Mouse (Mus musculus) midbrain, embryonic 13.5 days (tissue): ENCODE measurements around the gene Thpo. TPM values are rescaled to one million over a fixed set of nuclear protein-coding genes. Genes with fewer than 3 reads are reported as not detected.
A peak's percentile ranks its signal among the peaks of the same experiment; 100 is the strongest.

Experiments used
- ATAC-seq: fragments of 200-750 bp; cut with Nextera tagmentation; 2 replicates; pipeline ENCODE4 v1.8.0; 2017; ENCODE audit warnings: mild to moderate bottlenecking, moderate TSS enrichment, moderate library complexity
- H3K27ac ChIP-seq: fragments of 300-500 bp; sonication (generic); 2 replicates; pipeline ENCODE4 v1.5.1; 2015; ENCODE audit warnings: inconsistent platforms, mild to moderate bottlenecking, moderate library complexity
- H3K27me3 ChIP-seq: fragments of 300-500 bp; sonication (generic); 2 replicates; pipeline ENCODE4 v1.6.1; 2015; ENCODE audit warnings: mild to moderate bottlenecking, inconsistent platforms
- H3K36me3 ChIP-seq: fragments of 300-500 bp; sonication (generic); 2 replicates; pipeline ENCODE4 v1.6.1; 2015; ENCODE audit warnings: mild to moderate bottlenecking, inconsistent platforms
- H3K4me1 ChIP-seq: fragments of 300-500 bp; sonication (generic); replicated peaks from 2 replicates; pipeline ENCODE4 v1.6.1; 2015; ENCODE audit warnings: inconsistent platforms
- H3K4me2 ChIP-seq: fragments of 300-500 bp; sonication (generic); replicated peaks from 2 replicates; pipeline ENCODE4 v1.6.1; 2015; ENCODE audit warnings: moderate library complexity, mild to moderate bottlenecking, inconsistent platforms
- H3K4me3 ChIP-seq: fragments of 300-500 bp; sonication (generic); replicated peaks from 2 replicates; pipeline ENCODE4 v1.5.1; 2015; ENCODE audit warnings: mild to moderate bottlenecking, inconsistent platforms
- H3K9ac ChIP-seq: fragments of 300-500 bp; sonication (generic); replicated peaks from 2 replicates; pipeline ENCODE4 v1.6.1; 2015; ENCODE audit warnings: mild to moderate bottlenecking, inconsistent platforms
- H3K9me3 ChIP-seq: fragments of 300-500 bp; sonication (generic); 2 replicates; pipeline ENCODE4 v1.6.1; 2016; ENCODE audit warnings: mild to moderate bottlenecking, inconsistent platforms
- WGBS: fragments of 180-500 bp; shearing (Covaris S2); methylation state at CpG from one replicate; pipeline ENCODE4 v1.1.7; 2015; 5-methylcytosine and 5-hydroxymethylcytosine counted together
- polyA plus RNA-seq: library from polyadenylated mRNA; unstranded; fragments of >200 nt; fragmentation: Nextera tagmentation; extraction: Ambion mirVana; gene quantifications from 2 replicates; pipeline ENCODE4 v1.2.1, GENCODE M21; 2015

Gene Thpo
- polyA plus RNA-seq, 1 experiment from 2014 or later: 1.4 TPM

DNA sequence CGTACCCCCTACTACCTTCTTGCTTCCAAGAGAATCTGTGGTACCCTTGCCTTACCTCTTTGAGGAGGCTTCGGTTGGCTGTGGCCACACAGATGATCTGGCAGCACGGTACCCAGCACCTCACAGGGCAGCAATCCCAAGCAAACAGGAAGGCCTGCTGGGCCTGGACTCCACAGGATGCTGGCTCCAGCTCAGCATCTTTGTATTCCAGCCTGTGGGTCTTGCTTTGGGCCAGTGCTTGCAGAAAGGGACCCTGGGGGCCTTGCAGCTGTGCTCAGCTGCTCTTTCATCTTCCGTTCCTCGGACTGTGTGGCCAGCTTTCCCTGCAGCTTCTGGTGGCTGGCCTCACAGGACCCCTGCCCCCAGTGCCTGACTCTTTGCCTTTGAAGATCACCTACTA is 34.3 kb downstream of the Thpo start:
- no peaks in the 10 kb centered on the region for H3K9me3 ChIP-seq
- WGBS: 32% methylated on average over 5 of the region's 5 CpGs

DNA sequence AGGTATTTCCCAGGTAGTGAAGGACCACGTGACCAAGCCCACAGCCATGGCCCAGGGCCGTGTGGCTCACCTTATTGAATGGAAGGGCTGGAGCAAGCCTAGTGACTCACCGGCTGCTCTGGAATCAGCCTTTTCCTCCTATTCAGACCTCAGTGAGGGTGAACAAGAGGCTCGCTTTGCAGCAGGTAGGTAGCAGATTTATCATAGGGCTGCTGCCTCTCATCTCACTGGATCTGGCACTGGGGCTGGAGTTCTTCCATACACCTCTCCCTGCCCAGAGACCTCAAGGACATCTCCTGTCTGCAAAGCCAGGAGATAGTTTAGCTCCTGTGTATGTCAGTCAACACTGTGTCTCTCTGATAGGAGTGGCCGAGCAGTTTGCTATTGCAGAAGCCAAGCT is 35.0 kb downstream of the Thpo start:
- Histone ChIP-seq H3K4me3 (no peak overlapping the region), H3K9ac (no peak overlapping the region), H3K4me1 (peaks cover 57% of the 10 kb centered on the region), H3K9me3 (no peaks in the 10 kb centered on the region), H3K4me2 (no peak overlapping the region), H3K27me3 (no peaks in the 10 kb centered on the region), H3K36me3 (peaks cover 47% of the 10 kb centered on the region), H3K27ac (no peak overlapping the region)
- no peak for ATAC-seq
- 84% methylated on average over 5 of the region's 5 CpGs for WGBS

More for the DNA sequence above, 34.3 kb downstream of the Thpo start:
- Histone ChIP-seq H3K4me3 (no peak overlapping the region), H3K36me3 (peaks cover 52% of the 10 kb centered on the region), H3K27me3 (no peaks in the 10 kb centered on the region), H3K27ac (peak overlapping the region; percentile 48), H3K9ac (no peak overlapping the region; the same call in 1 of the 2 replicates), H3K4me2 (no peak overlapping the region), H3K4me1 (peaks cover 50% of the 10 kb centered on the region)
- no peak for ATAC-seq

DNA sequence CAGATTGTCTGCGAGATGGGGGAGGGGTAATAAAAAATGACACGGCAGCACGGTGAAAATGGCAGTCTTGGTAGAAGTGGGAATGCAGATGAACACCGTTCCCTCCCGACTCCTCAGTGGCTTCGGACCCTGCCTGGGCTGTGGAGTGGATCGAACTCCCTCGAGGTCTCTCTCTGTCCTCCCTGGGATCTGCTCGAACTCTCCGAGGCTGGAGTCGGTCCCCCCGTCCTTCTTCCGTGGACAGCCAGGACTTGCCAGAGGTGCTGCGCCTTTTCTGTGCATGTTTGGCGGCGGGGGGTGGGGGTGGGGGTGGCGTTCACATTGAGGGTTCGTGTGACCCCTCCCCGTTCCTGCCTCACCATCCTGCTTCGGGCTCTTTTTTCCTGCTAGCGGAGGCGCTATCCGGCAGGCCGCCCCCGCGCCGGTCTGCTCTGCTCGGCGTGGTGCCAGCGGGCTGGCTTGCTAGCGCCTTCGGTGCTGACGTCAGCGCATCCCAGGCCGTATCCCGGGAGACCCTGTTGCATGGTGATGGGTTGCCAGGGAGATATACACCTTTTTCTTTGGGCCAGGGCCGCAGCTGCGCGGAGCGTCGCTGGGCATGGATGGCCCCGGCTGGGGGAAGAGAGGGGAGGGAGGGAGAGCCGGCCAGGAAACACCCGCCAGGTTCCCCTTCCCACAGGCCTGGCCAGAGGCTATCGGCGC is 38.5 kb downstream of the Thpo start:
- Histone ChIP-seq H3K4me3 (peak overlapping the region; percentile 47), H3K9me3 (no peaks in the 10 kb centered on the region), H3K4me1 (peaks cover 54% of the 10 kb centered on the region), H3K4me2 (peak overlapping the region; percentile 71), H3K36me3 (peaks cover 40% of the 10 kb centered on the region), H3K9ac (peak overlapping the region; percentile 77), H3K27ac (peak overlapping the region; percentile 83), H3K27me3 (no peaks in the 10 kb centered on the region)
- peak; percentile 86 for ATAC-seq
- WGBS: under 1% methylated on average over 46 of the region's 46 CpGs

DNA sequence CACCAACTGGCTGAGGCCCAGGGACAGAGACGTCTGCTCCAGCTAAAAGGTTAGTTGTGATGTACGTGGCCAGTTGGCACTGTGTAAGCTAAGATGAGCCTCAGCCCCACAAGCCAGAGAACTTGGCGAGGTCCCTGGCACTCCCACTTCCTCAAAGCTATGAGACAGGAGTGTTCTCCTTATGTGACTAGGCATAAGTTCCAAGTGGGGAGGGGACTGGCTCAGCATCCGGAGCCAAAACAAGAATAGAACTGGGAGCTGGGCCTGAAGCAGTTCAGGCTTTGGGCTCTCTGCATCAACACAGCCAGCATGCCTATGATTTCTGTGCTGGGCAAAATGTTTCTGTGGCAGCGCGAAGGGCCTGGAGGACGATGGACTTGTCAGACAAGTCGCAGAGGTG is 39.5 kb downstream of the Thpo start:
- Histone ChIP-seq H3K9ac (no peak overlapping the region), H3K4me2 (peak overlapping the region; percentile 71), H3K27me3 (no peaks in the 10 kb centered on the region), H3K4me1 (peaks cover 49% of the 10 kb centered on the region), H3K36me3 (peaks cover 39% of the 10 kb centered on the region), H3K27ac (0 out of 2 replicates have a peak overlapping the region, but pooled peaks have one; percentile 83), H3K4me3 (peak overlapping the region; percentile 47; the same call in 1 of the 2 replicates), H3K9me3 (no peaks in the 10 kb centered on the region)
- ATAC-seq: no peak
- 79% methylated on average over 8 of the region's 8 CpGs for WGBS

DNA sequence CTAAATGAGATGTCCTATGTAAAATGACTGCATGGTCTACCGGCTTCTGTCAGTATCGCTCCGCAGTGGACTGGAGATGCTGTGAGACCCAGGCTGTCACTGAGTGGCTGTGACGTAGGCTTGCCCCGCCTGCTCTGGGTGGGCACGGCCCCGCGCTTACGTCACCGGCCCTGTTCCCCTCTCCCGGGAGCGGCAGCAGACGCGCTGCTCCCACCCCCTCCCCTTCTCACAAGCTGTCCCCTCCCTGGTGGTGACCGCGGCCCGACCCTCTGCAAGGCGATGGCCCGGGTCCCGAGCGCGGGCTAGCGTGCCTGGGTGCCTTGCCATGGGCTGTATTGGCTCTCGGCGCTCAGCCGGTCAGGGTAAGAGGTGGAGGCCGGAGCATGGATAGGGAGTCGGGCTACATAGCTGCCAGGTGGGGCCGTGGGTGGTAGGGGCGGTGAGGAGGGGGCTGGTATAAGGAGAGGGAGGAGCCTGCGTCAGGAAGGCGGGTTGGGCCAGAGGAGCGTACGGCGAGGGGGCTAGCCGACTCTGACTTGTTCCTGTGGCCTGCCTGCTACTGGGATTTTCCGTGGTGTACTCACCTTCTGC is 41.1 kb downstream of the Thpo start, which contains the start of gene Fam131a:
Gene Fam131a (plus strand): TSS at position 131 of the 591 bp plus-strand sequence.
- Histone ChIP-seq H3K9ac (peak within 1 kb of the TSS; percentile 80), H3K36me3 (peaks cover 41% of the 10 kb centered on the region), H3K4me3 (peak within 1 kb of the TSS; percentile 68), H3K4me2 (peak within 1 kb of the TSS; percentile 76), H3K27ac (peak within 1 kb of the TSS; percentile 96), H3K4me1 (peaks cover 46% of the 10 kb centered on the region), H3K27me3 (no peaks in the 10 kb centered on the region), H3K9me3 (no peaks in the 10 kb centered on the region)
- WGBS: under 1% methylated on average over 37 of the region's 37 CpGs
- peak; percentile 94 for ATAC-seq

DNA sequence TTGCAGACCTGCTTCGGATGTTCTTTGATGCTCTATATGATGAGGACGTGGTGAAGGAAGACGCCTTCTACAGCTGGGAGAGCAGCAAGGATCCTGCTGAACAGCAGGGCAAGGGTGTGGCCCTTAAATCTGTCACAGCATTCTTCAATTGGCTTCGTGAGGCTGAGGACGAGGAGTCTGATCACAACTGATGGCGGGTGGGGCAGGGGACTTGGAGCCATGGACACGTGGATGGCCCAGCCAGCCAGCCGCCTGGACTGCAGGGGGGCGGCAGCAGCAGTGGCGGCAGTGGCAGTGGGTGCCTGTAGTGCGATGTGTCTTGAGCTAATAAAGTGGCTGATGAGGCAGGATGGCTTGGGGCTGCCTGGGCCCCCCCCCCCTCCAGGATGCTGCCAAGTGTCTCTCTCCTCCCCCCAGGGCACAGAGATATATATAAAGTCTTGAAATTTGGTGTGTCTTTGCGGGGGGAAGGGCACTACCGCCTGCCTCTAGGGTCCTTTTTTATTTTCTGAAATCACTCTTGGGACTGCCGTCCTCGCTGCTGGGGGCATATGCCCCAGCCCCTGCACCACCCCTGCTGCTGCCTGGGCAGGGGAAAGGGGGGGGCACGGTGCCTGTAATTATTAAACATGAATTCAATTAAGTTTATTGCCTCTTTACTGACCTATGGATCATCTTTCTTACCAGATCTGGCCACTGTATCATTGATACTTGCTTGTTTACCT is 41.9 kb downstream of the Thpo start:
- Histone ChIP-seq H3K4me3 (peak overlapping the region; percentile 68), H3K9me3 (no peaks in the 10 kb centered on the region), H3K4me1 (peaks cover 46% of the 10 kb centered on the region), H3K27me3 (no peaks in the 10 kb centered on the region), H3K9ac (peak overlapping the region; percentile 51; the same call in 1 of the 2 replicates), H3K27ac (peak overlapping the region; percentile 96), H3K36me3 (peaks cover 49% of the 10 kb centered on the region), H3K4me2 (peak overlapping the region; percentile 76)
- 39% methylated on average over 16 of the region's 16 CpGs for WGBS
- ATAC-seq: no peak

DNA sequence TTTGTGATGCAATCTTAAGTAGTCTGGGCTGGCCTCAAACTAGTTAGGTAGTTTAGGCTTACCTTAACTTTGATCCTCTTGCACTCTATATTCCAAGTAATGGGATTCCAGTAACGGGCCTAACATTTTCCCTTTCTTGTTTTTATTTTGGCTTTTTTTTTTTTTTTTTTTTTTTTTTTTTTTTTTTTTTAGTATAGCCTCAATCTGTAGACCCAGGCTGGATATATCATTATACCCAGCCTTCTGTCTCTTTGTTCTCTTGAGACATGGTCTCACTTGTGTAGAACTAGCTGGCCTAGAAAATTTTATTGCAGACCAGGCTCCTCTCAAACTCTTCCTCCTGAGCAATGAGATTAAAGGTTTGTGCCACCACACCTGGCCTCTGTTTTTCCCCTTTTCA is 42.7 kb downstream of the Thpo start:
- Histone ChIP-seq H3K4me3 (no peak overlapping the region), H3K4me2 (no peak overlapping the region), H3K27me3 (no peaks in the 10 kb centered on the region), H3K9me3 (no peaks in the 10 kb centered on the region), H3K36me3 (peaks cover 57% of the 10 kb centered on the region), H3K27ac (no peak overlapping the region), H3K4me1 (peaks cover 43% of the 10 kb centered on the region), H3K9ac (no peak overlapping the region)
- ATAC-seq: no peak
- WGBS: 96% methylated on average over 1 of the region's 1 CpGs

DNA sequence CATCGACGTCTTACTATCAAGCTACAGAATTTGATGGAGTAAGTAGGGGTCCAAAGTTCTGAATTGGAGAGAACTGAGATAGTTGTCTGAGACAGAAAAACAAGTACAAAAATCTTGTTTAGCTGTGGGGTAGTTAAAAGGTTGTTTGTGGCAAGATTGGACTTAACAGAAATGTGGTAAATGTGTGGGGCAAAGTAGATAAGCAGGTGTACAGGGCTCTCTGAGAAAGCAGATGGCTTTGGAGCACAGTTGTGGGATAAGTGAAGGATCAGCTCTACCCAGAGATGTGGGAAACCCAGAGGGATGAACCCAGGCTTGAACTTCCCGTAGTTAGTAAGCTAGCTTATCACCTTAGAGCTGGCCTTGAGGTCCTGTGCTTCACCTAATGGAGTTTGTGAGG is 43.5 kb downstream of the Thpo start:
- H3K27me3 ChIP-seq: no peaks in the 10 kb centered on the region
- H3K4me1 ChIP-seq: peaks cover 35% of the 10 kb centered on the region
- H3K27ac ChIP-seq: no peak overlapping the region
- peaks cover 66% of the 10 kb centered on the region for H3K36me3 ChIP-seq
- no peak for ATAC-seq
- no peaks in the 10 kb centered on the region for H3K9me3 ChIP-seq
- H3K9ac ChIP-seq: no peak overlapping the region
- 93% methylated on average over 3 of the region's 3 CpGs for WGBS
- H3K4me3 ChIP-seq: no peak overlapping the region
- H3K4me2 ChIP-seq: no peak overlapping the region

DNA sequence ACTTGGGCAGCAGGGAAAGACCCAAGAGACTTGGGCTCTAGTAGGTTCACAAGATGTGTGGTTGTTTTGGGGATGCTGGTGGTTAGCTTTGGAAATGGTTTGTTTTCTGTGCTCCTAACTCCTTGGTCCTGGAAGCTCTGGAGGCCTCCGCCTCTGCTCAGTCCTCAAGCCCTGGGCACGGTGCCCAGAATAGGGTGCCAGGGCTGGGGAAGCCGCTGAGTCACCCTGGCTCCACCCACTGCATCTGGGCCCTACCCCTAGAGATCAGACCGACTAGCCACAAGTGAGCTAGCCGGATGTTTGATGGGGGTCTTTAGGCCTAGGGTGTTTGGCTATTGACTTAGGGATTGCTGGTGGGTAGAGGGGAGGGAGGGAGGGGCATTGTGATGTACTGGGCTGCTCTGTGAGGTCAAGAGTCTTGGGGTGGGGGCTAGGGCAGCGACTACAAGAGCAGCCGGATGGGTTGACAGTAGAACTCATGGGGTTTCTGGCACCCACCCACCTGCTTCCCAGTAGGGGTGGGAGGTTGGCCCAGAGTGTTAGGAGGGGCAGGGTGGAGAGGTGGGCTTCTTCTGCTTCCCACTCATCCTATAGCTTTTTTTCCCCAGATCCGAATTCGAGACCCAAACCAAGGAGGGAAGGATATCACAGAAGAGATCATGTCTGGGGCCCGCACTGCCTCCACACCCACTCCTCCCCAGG is 56.2 kb downstream of the Thpo start:
- Histone ChIP-seq H3K27me3 (no peaks in the 10 kb centered on the region), H3K4me1 (peaks cover 20% of the 10 kb centered on the region), H3K27ac (no peak overlapping the region), H3K9ac (no peak overlapping the region), H3K4me2 (no peak overlapping the region), H3K4me3 (no peak overlapping the region), H3K36me3 (peaks cover 88% of the 10 kb centered on the region), H3K9me3 (no peaks in the 10 kb centered on the region)
- WGBS: 86% methylated on average over 10 of the region's 10 CpGs
- no peak for ATAC-seq

DNA sequence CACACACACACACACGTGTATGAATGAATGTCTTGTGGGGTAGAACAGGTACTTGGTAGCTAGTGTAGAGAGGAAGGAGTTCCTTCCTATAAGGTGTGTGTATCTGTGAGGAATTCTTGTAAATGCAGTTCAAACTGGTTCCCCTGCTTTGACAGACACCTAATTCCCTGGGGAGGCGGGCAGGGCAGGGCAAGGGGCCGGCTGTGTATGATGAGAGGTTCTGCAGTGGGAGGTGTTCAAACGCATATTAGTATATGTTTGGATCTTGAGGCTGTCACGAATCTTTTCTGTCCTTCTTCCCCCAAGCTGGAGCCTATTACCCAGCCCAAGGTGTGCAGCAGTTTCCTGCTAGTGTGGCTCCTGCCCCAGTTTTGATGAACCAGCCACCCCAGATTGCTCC is 56.9 kb downstream of the Thpo start:
- Histone ChIP-seq H3K27me3 (no peaks in the 10 kb centered on the region), H3K4me1 (peaks cover 20% of the 10 kb centered on the region), H3K27ac (no peak overlapping the region), H3K4me3 (no peak overlapping the region), H3K36me3 (peaks cover 80% of the 10 kb centered on the region), H3K9me3 (no peaks in the 10 kb centered on the region), H3K4me2 (no peak overlapping the region), H3K9ac (no peak overlapping the region)
- 91% methylated on average over 5 of the region's 5 CpGs for WGBS
- ATAC-seq: no peak

DNA sequence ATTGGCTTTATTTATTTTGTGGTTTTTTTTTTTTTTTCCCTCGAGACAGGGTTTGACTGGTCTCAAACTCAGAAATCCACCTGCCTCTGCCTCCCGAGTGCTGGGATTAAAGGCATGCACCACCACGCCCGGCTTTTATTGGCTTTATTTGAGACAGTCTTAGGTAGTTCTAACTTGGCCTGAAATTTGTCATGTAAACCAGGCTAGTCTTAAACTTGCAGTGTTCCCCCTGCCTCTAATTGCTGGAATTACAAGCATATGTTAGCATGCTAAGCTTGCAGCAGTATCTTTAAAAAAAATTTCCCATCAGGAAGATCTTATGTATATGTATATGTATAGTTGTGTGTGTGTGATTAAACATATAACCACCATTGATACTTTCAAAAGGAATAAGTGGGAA is 57.6 kb downstream of the Thpo start:
- Histone ChIP-seq H3K27ac (no peak overlapping the region), H3K9ac (no peak overlapping the region), H3K4me1 (peaks cover 24% of the 10 kb centered on the region), H3K27me3 (no peaks in the 10 kb centered on the region), H3K4me3 (no peak overlapping the region), H3K9me3 (no peaks in the 10 kb centered on the region), H3K36me3 (peaks cover 73% of the 10 kb centered on the region), H3K4me2 (no peak overlapping the region)
- WGBS: 89% methylated on average over 4 of the region's 4 CpGs
- no peak for ATAC-seq
